Mouse (Mus musculus) forebrain, embryonic 15.5 days (tissue): ENCODE measurements at regions not wholly inside any gene's neighbourhood (a gene's known extent, or its start where the extent isn't known, plus 50 kb on each side); places are given as distances from the start of the nearest gene placed in this dataset.

Experiments
- ATAC-seq: fragments of 200-750 bp; cut with Nextera tagmentation; replicated peaks from 2 replicates; pipeline ENCODE4 v1.8.0; 2017; ENCODE audit warnings: mild to moderate bottlenecking, moderate TSS enrichment, moderate library complexity
- H3K27ac ChIP-seq: fragments of 300-500 bp; sonication (generic); replicated peaks from 2 replicates; pipeline ENCODE4 v1.5.1; 2015; ENCODE audit warnings: mild to moderate bottlenecking, inconsistent platforms
- H3K27me3 ChIP-seq: fragments of 300-500 bp; sonication (generic); 2 replicates; pipeline ENCODE4 v1.6.1; 2015; ENCODE audit warnings: inconsistent platforms
- H3K36me3 ChIP-seq: fragments of 300-500 bp; sonication (generic); 2 replicates; pipeline ENCODE4 v1.6.1; 2015; ENCODE audit warnings: mild to moderate bottlenecking, inconsistent platforms
- H3K4me1 ChIP-seq: fragments of 300-500 bp; sonication (generic); 2 replicates; pipeline ENCODE4 v1.6.1; 2015; ENCODE audit warnings: inconsistent platforms
- H3K4me2 ChIP-seq: fragments of 300-500 bp; sonication (generic); replicated peaks from 2 replicates; pipeline ENCODE4 v1.6.1; 2015; ENCODE audit warnings: mild to moderate bottlenecking, inconsistent platforms
- H3K4me3 ChIP-seq: fragments of 300-500 bp; sonication (generic); 2 replicates; pipeline ENCODE4 v1.5.1; 2015; ENCODE audit warnings: mild to moderate bottlenecking, inconsistent platforms
- H3K9ac ChIP-seq: fragments of 300-500 bp; sonication (generic); replicated peaks from 2 replicates; pipeline ENCODE4 v1.6.1; 2015; ENCODE audit warnings: mild to moderate bottlenecking, inconsistent platforms
- H3K9me3 ChIP-seq: fragments of 300-500 bp; sonication (generic); 2 replicates; pipeline ENCODE4 v1.6.1; 2016; ENCODE audit warnings: inconsistent platforms
- WGBS: fragments of 180-500 bp; shearing (Covaris S2); methylation state at CpG from one replicate; pipeline ENCODE4 v1.1.7; 2015; ENCODE audit warnings: mixed read lengths; 5-methylcytosine and 5-hydroxymethylcytosine counted together

GRCm38 (mm10) chr3:17324816-17325215 lies 623.4 kb upstream of the Cypt12 start:
- 49% methylated on average over 7 of the region's 7 CpGs for WGBS
- Histone ChIP-seq H3K4me1 (peaks cover 16% of the 10 kb centered on the region), H3K9me3 (no peaks in the 10 kb centered on the region), H3K27ac (peak overlapping the region; percentile 72; the same call in 1 of the 2 replicates), H3K36me3 (no peaks in the 10 kb centered on the region), H3K9ac (no peak overlapping the region), H3K4me3 (no peak overlapping the region), H3K27me3 (no peaks in the 10 kb centered on the region), H3K4me2 (no peak overlapping the region)
- ATAC-seq = no peak

- WGBS = 52% methylated on average over 2 of the region's 2 CpGs
- no peak overlapping the region for H3K4me2 ChIP-seq
- ATAC-seq = 0 out of 2 replicates have a peak, but pooled peaks have one; percentile 6
- H3K4me1 ChIP-seq = peaks cover 16% of the 10 kb centered on the region
- no peak overlapping the region for H3K9ac ChIP-seq
- no peak overlapping the region for H3K4me3 ChIP-seq
- H3K36me3 ChIP-seq = no peaks in the 10 kb centered on the region
- no peaks in the 10 kb centered on the region for H3K9me3 ChIP-seq
- H3K27me3 ChIP-seq = no peaks in the 10 kb centered on the region
- peak overlapping the region; percentile 72 for H3K27ac ChIP-seq
These were observed 622.4 kb upstream of the Cypt12 start for GRCm38 (mm10) chr3:17325821-17326220.

GRCm38 (mm10) chr3:17326292-17326691 lies 621.9 kb upstream of the Cypt12 start:
- Histone ChIP-seq H3K9ac (no peak overlapping the region), H3K27ac (peak overlapping the region; percentile 72), H3K36me3 (no peaks in the 10 kb centered on the region), H3K4me2 (0 out of 2 replicates have a peak overlapping the region, but pooled peaks have one; percentile 10), H3K4me1 (peaks cover 16% of the 10 kb centered on the region), H3K9me3 (no peaks in the 10 kb centered on the region), H3K27me3 (no peaks in the 10 kb centered on the region), H3K4me3 (no peak overlapping the region)
- 63% methylated on average over 8 of the region's 8 CpGs for WGBS
- peak; percentile 71 for ATAC-seq

- Histone ChIP-seq H3K36me3 (no peaks in the 10 kb centered on the region), H3K4me1 (peaks cover 16% of the 10 kb centered on the region), H3K4me2 (no peak overlapping the region), H3K27me3 (no peaks in the 10 kb centered on the region), H3K27ac (peak overlapping the region; percentile 72), H3K4me3 (no peak overlapping the region), H3K9ac (no peak overlapping the region), H3K9me3 (no peaks in the 10 kb centered on the region)
- WGBS = 85% methylated on average over 4 of the region's 4 CpGs
- ATAC-seq = peak; percentile 51
These were observed 621.4 kb upstream of the Cypt12 start for GRCm38 (mm10) chr3:17326774-17327173.

- Histone ChIP-seq H3K36me3 (no peaks in the 10 kb centered on the region), H3K27ac (peak overlapping the region; percentile 45), H3K9ac (no peak overlapping the region), H3K9me3 (no peaks in the 10 kb centered on the region), H3K4me1 (peaks cover 11% of the 10 kb centered on the region), H3K4me2 (no peak overlapping the region), H3K4me3 (no peak overlapping the region), H3K27me3 (no peaks in the 10 kb centered on the region)
- 68% methylated on average over 4 of the region's 4 CpGs for WGBS
- ATAC-seq = no peak
These were observed 620.5 kb upstream of the Cypt12 start for GRCm38 (mm10) chr3:17327706-17328105.

- no peak for ATAC-seq
- no peak overlapping the region for H3K9ac ChIP-seq
- no peaks in the 10 kb centered on the region for H3K36me3 ChIP-seq
- H3K4me1 ChIP-seq = peaks cover 11% of the 10 kb centered on the region
- H3K9me3 ChIP-seq = no peaks in the 10 kb centered on the region
- no peak overlapping the region for H3K4me2 ChIP-seq
- H3K27ac ChIP-seq = no peak overlapping the region
- H3K4me3 ChIP-seq = no peak overlapping the region
- H3K27me3 ChIP-seq = no peaks in the 10 kb centered on the region
- WGBS = 64% methylated on average over 4 of the region's 4 CpGs
These were observed 618.8 kb upstream of the Cypt12 start for GRCm38 (mm10) chr3:17329411-17329810.

- no peaks in the 10 kb centered on the region for H3K27me3 ChIP-seq
- no peaks in the 10 kb centered on the region for H3K36me3 ChIP-seq
- no peak for ATAC-seq
- no peak overlapping the region for H3K4me3 ChIP-seq
- H3K9me3 ChIP-seq = no peaks in the 10 kb centered on the region
- peaks cover 4% of the 10 kb centered on the region for H3K4me1 ChIP-seq
- 62% methylated on average over 6 of the region's 6 CpGs for WGBS
- peak overlapping the region; percentile 11; the same call in 1 of the 2 replicates for H3K27ac ChIP-seq
- no peak overlapping the region for H3K4me2 ChIP-seq
- no peak overlapping the region for H3K9ac ChIP-seq
These were observed 617.5 kb upstream of the Cypt12 start for GRCm38 (mm10) chr3:17330429-17331373.

GRCm38 (mm10) chr3:17360253-17360652 lies 588.0 kb upstream of the Cypt12 start:
- Histone ChIP-seq H3K4me1 (no peaks in the 10 kb centered on the region), H3K4me3 (no peak overlapping the region), H3K9me3 (no peaks in the 10 kb centered on the region), H3K9ac (no peak overlapping the region), H3K4me2 (no peak overlapping the region), H3K27me3 (no peaks in the 10 kb centered on the region), H3K36me3 (no peaks in the 10 kb centered on the region), H3K27ac (no peak overlapping the region)
- ATAC-seq = peak; percentile 74
- WGBS = 67% methylated on average over 3 of the region's 3 CpGs
